ENCODE assay signal across 13 mouse cellular contexts in genomic region chr12:7719080-7719479, GRCm38 (mm10).
"Had no signal": no experiment of that assay in that cellular context is flagged by ENCODE, and none has a peak within 500 bp of the region (broad histone marks: within the 10 kb centered on the region; RNA-seq: fewer than 3 reads in every experiment).

No protein-coding gene starts in this region.

- H3K36me3 ChIP-seq: limb, embryonic 12.5 days; liver, embryonic 13.5 days; lung, embryonic 15.5 days; neural tube, embryonic 12.5 days; stomach, embryonic 15.5 days had no signal

- H3K9ac ChIP-seq: limb, embryonic 12.5 days; liver, embryonic 13.5 days; liver, postnatal 0 days; lung, embryonic 15.5 days; neural tube, embryonic 12.5 days; stomach, embryonic 15.5 days had no signal

- H3K4me2 ChIP-seq: limb, embryonic 12.5 days; liver, embryonic 13.5 days; lung, embryonic 15.5 days; neural tube, embryonic 12.5 days; stomach, embryonic 15.5 days had no signal

- ATAC-seq: intestine, embryonic 16.5 days; liver, postnatal 0 days had no signal

- H3K4me1 ChIP-seq: limb, embryonic 12.5 days; liver, embryonic 13.5 days; lung, embryonic 15.5 days; neural tube, embryonic 12.5 days; stomach, embryonic 15.5 days had no signal

- H3K27ac ChIP-seq: left cerebral cortex, adult 2 months; limb, embryonic 12.5 days; liver, embryonic 13.5 days; lung, embryonic 15.5 days; neural tube, embryonic 12.5 days; stomach, embryonic 15.5 days had no signal

- H3K27me3 ChIP-seq: limb, embryonic 12.5 days; liver, embryonic 13.5 days; lung, embryonic 15.5 days; neural tube, embryonic 12.5 days; stomach, embryonic 15.5 days had no signal

- DNase-seq: kidney, adult 2 months; liver; liver, embryonic 13.5 days; liver, postnatal 0 days; midbrain, embryonic 14.5 days; right cerebral cortex, postnatal 14 days; thymus, postnatal 4 days had no signal

- H3K4me3 ChIP-seq: left cerebral cortex, adult 2 months; limb, embryonic 12.5 days; liver, embryonic 13.5 days; lung, embryonic 15.5 days; neural tube, embryonic 12.5 days; stomach, embryonic 15.5 days had no signal

- H3K9me3 ChIP-seq: limb, embryonic 12.5 days; liver, embryonic 13.5 days; lung, embryonic 15.5 days; neural tube, embryonic 12.5 days; stomach, embryonic 15.5 days had no signal
